Mouse (Mus musculus): ENCODE results near the gene Fgfr2.

GRCm38 (mm10) chr7:132754389-132754750, 368.8 kb downstream of the Fgfr2 start:
- TF ChIP-seq CTCF (conservative IDR thresholded peaks at IDR 0.05; ENCODE audit: insufficient read depth, insufficient read length, low read depth, low read length), result no peak
- TF ChIP-seq POLR2A (IDR thresholded peaks at IDR 0.05; ENCODE audit: low read depth, low read length), result no peak

Data from kidney, adult 2 months (tissue).